Mouse (Mus musculus) MEL (cell line): ENCODE results near the gene Tuft1. TPM values are rescaled to one million over a fixed set of nuclear protein-coding genes. Genes with fewer than 3 reads are reported as not detected.

ENCODE experiments used
- DNase-seq: peaks from one replicate; pipeline ENCODE4 v3.0.0; 2011; ENCODE audit warnings: low read depth, low spot score
- H3K27ac ChIP-seq: 2 replicates; pipeline ENCODE4 v1.5.1; 2012; ENCODE audit warnings: low read depth, mild to moderate bottlenecking, control low read depth, low read length, moderate library complexity; ENCODE audit not compliant: control insufficient read depth
- H3K27me3 ChIP-seq, 2 experiments: fragments of 150-350 bp in 1 of 2; sonication (generic) in 1 of 2; 2 replicates each; pipeline ENCODE4 v1.6.1; 2012; ENCODE audit warnings: low read length in 2 of 2, mild to moderate bottlenecking in 2 of 2, improper control_type of control experiment in 1 of 2, moderate library complexity in 1 of 2; ENCODE audit not compliant: insufficient read depth in 2 of 2, control insufficient read depth in 1 of 2
- H3K36me3 ChIP-seq, 2 experiments: 2 replicates each; pipeline ENCODE4 v1.6.1; 2012 to 2014; ENCODE audit warnings: low read length in 2 of 2, improper control_type of control experiment in 1 of 2, inconsistent platforms in 1 of 2, mild to moderate bottlenecking in 1 of 2; ENCODE audit not compliant: insufficient read depth in 2 of 2, control insufficient read depth in 1 of 2
- H3K4me1 ChIP-seq, 2 experiments: fragments of 150-350 bp in 1 of 2; sonication (generic) in 1 of 2; 2 replicates each; pipeline ENCODE4 v1.6.1; 2012; ENCODE audit warnings: low read length in 2 of 2, improper control_type of control experiment in 1 of 2, mild to moderate bottlenecking in 1 of 2; ENCODE audit not compliant: insufficient read depth in 2 of 2, control insufficient read depth in 1 of 2
- H3K4me3 ChIP-seq, 2 experiments: fragments of 150-350 bp in 1 of 2; sonication (generic) in 1 of 2; 2 replicates each; pipeline ENCODE4 v1.5.1; 2012; ENCODE audit warnings: low read depth in 2 of 2, low read length in 2 of 2, mild to moderate bottlenecking in 2 of 2, moderate library complexity in 2 of 2, control low read depth in 1 of 2, improper control_type of control experiment in 1 of 2; ENCODE audit not compliant: control insufficient read depth in 1 of 2, insufficient read depth in 1 of 2
- H3K79me2 ChIP-seq: 2 replicates; pipeline ENCODE4 v1.6.1; 2012; ENCODE audit warnings: mild to moderate bottlenecking, low read length, moderate library complexity; ENCODE audit not compliant: control insufficient read depth, poor library complexity, insufficient read depth
- H3K9ac ChIP-seq: 2 replicates; pipeline ENCODE4 v1.6.1; 2012; ENCODE audit warnings: low read depth, mild to moderate bottlenecking, control low read depth, low read length, moderate library complexity; ENCODE audit not compliant: control insufficient read depth, poor library complexity, severe bottlenecking
- H3K9me3 ChIP-seq: fragments of 150-350 bp; sonication (generic); replicated peaks from 2 replicates; pipeline ENCODE4 v1.6.1; 2012; ENCODE audit warnings: mild to moderate bottlenecking, low read length, improper control_type of control experiment, moderate library complexity; ENCODE audit not compliant: insufficient read depth
- BHLHE40 ChIP-seq: IDR thresholded peaks from 2 replicates; pipeline ENCODE4 v1.6.1; 2012; ENCODE audit warnings: low read depth, mild to moderate bottlenecking, inconsistent platforms, low read length, improper control_type of control experiment, borderline replicate concordance
- CHD1 ChIP-seq: IDR thresholded peaks from 2 replicates; pipeline ENCODE4 v1.6.1; 2012; ENCODE audit warnings: low read depth, mild to moderate bottlenecking, inconsistent platforms, low read length, improper control_type of control experiment
- CHD2 ChIP-seq: IDR thresholded peaks from 2 replicates; pipeline ENCODE4 v1.6.1; 2011; ENCODE audit warnings: low read length, improper control_type of control experiment
- CTCF ChIP-seq, 3 experiments: IDR thresholded peaks in 2 of 3; conservative IDR thresholded peaks in 1 of 3; 2 replicates each; pipeline ENCODE4 v1.5.1; 2011 to 2012; ENCODE audit warnings: low read length in 3 of 3, low read depth in 2 of 3, mild to moderate bottlenecking in 2 of 3, improper control_type of control experiment in 1 of 3, inconsistent platforms in 1 of 3, mixed read lengths in 1 of 3, moderate library complexity in 1 of 3; ENCODE audit not compliant: control insufficient read depth in 1 of 3, insufficient read depth in 1 of 3, poor library complexity in 1 of 3, severe bottlenecking in 1 of 3
- E2F4 ChIP-seq: IDR thresholded peaks from 2 replicates; pipeline ENCODE4 v1.6.1; 2011; ENCODE audit warnings: low read depth, low read length, improper control_type of control experiment, borderline replicate concordance
- ELF1 ChIP-seq: IDR thresholded peaks from 2 replicates; pipeline ENCODE4 v1.6.1; 2014; ENCODE audit warnings: low read depth, mild to moderate bottlenecking, inconsistent platforms, low read length, improper control_type of control experiment, moderate library complexity
- ETS1 ChIP-seq: IDR thresholded peaks from 2 replicates; pipeline ENCODE4 v1.6.1; 2012; ENCODE audit warnings: low read depth, mild to moderate bottlenecking, inconsistent platforms, low read length, improper control_type of control experiment, moderate library complexity
- GABPA ChIP-seq: IDR thresholded peaks from 2 replicates; pipeline ENCODE4 v1.6.1; 2012; ENCODE audit warnings: low read depth, mild to moderate bottlenecking, inconsistent platforms, low read length, improper control_type of control experiment, moderate library complexity
- GATA1 ChIP-seq: IDR thresholded peaks from 2 replicates; pipeline ENCODE4 v1.6.1; 2011; ENCODE audit warnings: low read depth, low read length, improper control_type of control experiment
- HCFC1 ChIP-seq: IDR thresholded peaks from 2 replicates; pipeline ENCODE4 v1.6.1; 2012; ENCODE audit warnings: low read depth, mild to moderate bottlenecking, inconsistent platforms, low read length, improper control_type of control experiment, moderate library complexity
- JUND ChIP-seq: IDR thresholded peaks from 2 replicates; pipeline ENCODE4 v1.6.1; 2011; ENCODE audit warnings: low read depth, mild to moderate bottlenecking, improper control_type of control experiment, low read length
- KAT2A ChIP-seq: conservative IDR thresholded peaks from 2 replicates; pipeline ENCODE4 v1.6.1; 2012; ENCODE audit warnings: low read depth, low read length, improper control_type of control experiment, inconsistent platforms
- MAX ChIP-seq: IDR thresholded peaks from 2 replicates; pipeline ENCODE4 v1.6.1; 2011; ENCODE audit warnings: low read length, improper control_type of control experiment
- MAZ ChIP-seq: IDR thresholded peaks from 2 replicates; pipeline ENCODE4 v1.6.1; 2012; ENCODE audit warnings: low read depth, mild to moderate bottlenecking, inconsistent platforms, low read length, improper control_type of control experiment
- MEF2A ChIP-seq: IDR thresholded peaks from 2 replicates; pipeline ENCODE4 v1.6.1; 2014; ENCODE audit warnings: low read depth, mild to moderate bottlenecking, inconsistent platforms, low read length, improper control_type of control experiment; ENCODE audit not compliant: poor library complexity, insufficient replicate concordance, severe bottlenecking; ENCODE audit errors: extremely low read depth
- MYB ChIP-seq: IDR thresholded peaks from 2 replicates; pipeline ENCODE4 v1.6.1; 2011; ENCODE audit warnings: mild to moderate bottlenecking, low read depth, low read length, improper control_type of control experiment
- MYC ChIP-seq: IDR thresholded peaks from 2 replicates; pipeline ENCODE4 v1.6.1; 2011; ENCODE audit warnings: low read depth, mild to moderate bottlenecking, low read length, improper control_type of control experiment, moderate library complexity
- POLR2AphosphoS2 ChIP-seq: IDR thresholded peaks from 2 replicates; pipeline ENCODE4 v1.6.1; 2011; ENCODE audit warnings: low read length, improper control_type of control experiment
- POLR2AphosphoS5 ChIP-seq: IDR thresholded peaks from 2 replicates; pipeline ENCODE4 v1.6.1; 2012; ENCODE audit warnings: low read depth, borderline replicate concordance, mild to moderate bottlenecking, inconsistent platforms, low read length, moderate library complexity, mixed read lengths
- RAD21 ChIP-seq: IDR thresholded peaks from 2 replicates; pipeline ENCODE4 v1.6.1; 2011; ENCODE audit warnings: mild to moderate bottlenecking, low read depth, low read length, improper control_type of control experiment
- RCOR1 ChIP-seq: IDR thresholded peaks from 2 replicates; pipeline ENCODE4 v1.6.1; 2012; ENCODE audit warnings: low read depth, mild to moderate bottlenecking, inconsistent platforms, low read length, improper control_type of control experiment
- SIN3A ChIP-seq: IDR thresholded peaks from 2 replicates; pipeline ENCODE4 v1.6.1; 2012; ENCODE audit warnings: low read length, improper control_type of control experiment, inconsistent platforms
- SMC3 ChIP-seq: IDR thresholded peaks from 2 replicates; pipeline ENCODE4 v1.6.1; 2011; ENCODE audit warnings: low read depth, low read length, improper control_type of control experiment
- TAL1 ChIP-seq: IDR thresholded peaks from 2 replicates; pipeline ENCODE4 v1.6.1; 2012; ENCODE audit warnings: mild to moderate bottlenecking, inconsistent platforms, low read length, moderate library complexity, mixed read lengths
- TBP ChIP-seq: IDR thresholded peaks from 2 replicates; pipeline ENCODE4 v1.8.0; 2011; ENCODE audit warnings: low read depth, low read length, improper control_type of control experiment
- TCF12 ChIP-seq: IDR thresholded peaks from 2 replicates; pipeline ENCODE4 v1.6.1; 2014; ENCODE audit warnings: low read depth, mild to moderate bottlenecking, inconsistent platforms, low read length, improper control_type of control experiment, moderate library complexity
- UBTF ChIP-seq: IDR thresholded peaks from 2 replicates; pipeline ENCODE4 v1.6.1; 2012; ENCODE audit warnings: low read depth, mild to moderate bottlenecking, inconsistent platforms, low read length, improper control_type of control experiment, moderate library complexity, borderline replicate concordance; ENCODE audit not compliant: insufficient read depth
- USF2 ChIP-seq, 2 experiments: IDR thresholded peaks; 2 replicates each; pipeline ENCODE4 v1.6.1; 2011 to 2012; ENCODE audit warnings: improper control_type of control experiment in 2 of 2, low read length in 2 of 2, borderline replicate concordance in 1 of 2, inconsistent platforms in 1 of 2, low read depth in 1 of 2, mild to moderate bottlenecking in 1 of 2; ENCODE audit not compliant: insufficient read depth in 1 of 2
- ZC3H11A ChIP-seq: IDR thresholded peaks from 2 replicates; pipeline ENCODE4 v1.6.1; 2012; ENCODE audit warnings: low read depth, mild to moderate bottlenecking, inconsistent platforms, low read length, improper control_type of control experiment
- ZKSCAN1 ChIP-seq: IDR thresholded peaks from 2 replicates; pipeline ENCODE4 v1.6.1; 2012; ENCODE audit warnings: low read depth, mild to moderate bottlenecking, inconsistent platforms, low read length, improper control_type of control experiment, moderate library complexity
- ZMIZ1 ChIP-seq: IDR thresholded peaks from 2 replicates; pipeline ENCODE4 v1.6.1; 2012; ENCODE audit warnings: low read depth, mild to moderate bottlenecking, inconsistent platforms, low read length, improper control_type of control experiment, moderate library complexity
- ZNF384 ChIP-seq: IDR thresholded peaks from 2 replicates; pipeline ENCODE4 v1.6.1; 2012; ENCODE audit warnings: low read depth, mild to moderate bottlenecking, inconsistent platforms, low read length, improper control_type of control experiment
- polyA plus RNA-seq, 2 experiments: library from polyadenylated mRNA; stranded (reverse) in 1 of 2; unstranded in 1 of 2; fragments of >175 nt in 1 of 2; fragments of >200 nt in 1 of 2; gene quantifications; 2 replicates each; pipeline versions ENCODE4 v1.2.1 to v1.2.4; 2012; ENCODE audit warnings: low replicate concordance in 2 of 2, low read depth in 1 of 2; ENCODE audit not compliant: insufficient read length in 2 of 2, insufficient read depth in 1 of 2, missing spikeins in 1 of 2
- total RNA-seq: library from RNA; depleted of rRNA; stranded (reverse); fragments of 300-350 nt; gene quantifications from 2 replicates; pipeline ENCODE4 v1.2.3, GENCODE M21; 2012

The Tuft1 gene
- total and polyA plus RNA-seq, 3 experiments, result 6.6 to 13.5 TPM; not detected in 1

DNA sequence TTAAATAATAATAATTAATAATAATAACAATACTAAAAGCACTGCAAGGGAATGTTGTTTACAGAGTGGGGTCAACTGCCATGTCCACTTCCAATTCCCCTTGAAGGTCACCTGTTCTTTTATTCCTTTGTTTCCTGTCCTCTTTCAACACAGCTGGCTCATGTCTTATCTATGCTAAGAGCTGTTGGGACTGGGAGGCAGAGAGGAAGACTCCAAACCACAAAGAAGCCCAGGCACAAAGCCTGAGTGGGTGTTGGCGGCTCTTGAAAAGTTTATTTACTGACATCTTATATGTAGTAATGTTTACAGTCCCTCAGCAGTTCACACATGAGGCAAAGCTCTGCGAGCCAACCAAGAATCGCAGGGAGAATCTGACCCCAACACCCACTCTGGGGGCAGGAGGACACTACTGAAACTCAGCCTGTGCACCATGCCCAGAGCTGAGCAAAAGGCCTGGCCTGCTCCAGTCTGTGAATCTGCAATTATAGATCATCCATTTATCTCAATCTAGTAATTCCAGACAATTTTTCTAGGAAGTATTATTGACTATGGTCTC is 61.4 kb downstream of the Tuft1 start (continued):
- peak; percentile 66 for TF ChIP-seq SIN3A
- no peak for TF ChIP-seq ZC3H11A
- TF ChIP-seq CTCF (IDR thresholded peaks at IDR 0.05 in 2 of 3, conservative IDR thresholded peaks at IDR 0.05 in 1 of 3; ENCODE audit: control insufficient read depth in 1 of 3, insufficient read depth in 1 of 3, low read depth in 2 of 3, low read length in 3 of 3, poor library complexity in 1 of 3, severe bottlenecking in 1 of 3), result no peak
- peak; percentile 35; the same call in 1 of the 2 replicates for TF ChIP-seq RCOR1
- no peak; the same call in 1 of the 2 replicates for TF ChIP-seq CHD2
- TF ChIP-seq MAZ, result no peak
- TF ChIP-seq SMC3, result no peak
- TF ChIP-seq ETS1, result peak; percentile 95
- TF ChIP-seq ZMIZ1, result no peak
- TF ChIP-seq MAX, result peak; percentile 41; the same call in 1 of the 2 replicates

DNA sequence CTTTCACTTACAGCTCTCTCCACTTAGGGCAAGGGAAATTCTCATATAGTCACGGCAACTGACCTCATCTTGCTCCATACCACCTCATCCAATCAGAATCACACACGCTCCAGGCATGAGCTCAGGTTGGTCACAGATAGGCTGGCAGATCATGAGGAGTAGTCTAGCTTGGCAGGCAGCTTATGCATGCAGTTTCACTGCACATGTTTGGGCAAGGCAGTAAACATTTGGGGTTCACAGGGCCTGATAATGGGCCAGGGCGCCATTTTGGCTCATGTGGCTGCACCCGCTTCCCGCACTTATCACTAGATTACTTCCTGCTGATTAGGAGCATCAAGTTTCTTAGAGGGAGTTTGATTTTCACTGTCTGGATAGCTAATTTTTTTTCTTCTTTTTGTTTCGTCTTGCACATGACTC is 62.8 kb downstream of the Tuft1 start:
- DNase-seq, result peak; percentile 93
- no peaks in the 10 kb centered on the region for H3K27me3 ChIP-seq
- H3K4me1 ChIP-seq, result peaks cover 19 to 26% of the 10 kb centered on the region in 2 experiments
- peak overlapping the region in 1 of 2 experiments; percentile 2; a peak in 1 of 4 replicates for H3K4me3 ChIP-seq
- H3K9me3 ChIP-seq, result no peaks in the 10 kb centered on the region
- H3K27ac ChIP-seq, result peak overlapping the region; percentile 40
- no peaks in the 10 kb centered on the region for H3K79me2 ChIP-seq
- no peak overlapping the region for H3K9ac ChIP-seq
- peaks cover 0 to 22% of the 10 kb centered on the region in 2 experiments; a peak in 2 of 4 replicates for H3K36me3 ChIP-seq
- TF ChIP-seq GABPA (no peak), RAD21 (no peak), RCOR1 (peak; percentile 84), MAX (peak; percentile 91), CHD2 (peak; percentile 80), JUND (0 out of 2 replicates have a peak, but pooled peaks have one; percentile 55), TAL1 (no peak), MYC (peak; percentile 90), HCFC1 (0 out of 2 replicates have a peak, but pooled peaks have one; percentile 15), ETS1 (peak; percentile 73), POLR2AphosphoS5 (no peak), UBTF (no peak), MEF2A (no peak), SMC3 (no peak), CTCF (IDR thresholded peaks at IDR 0.05 in 2 of 3, conservative IDR thresholded peaks at IDR 0.05 in 1 of 3; ENCODE audit: control insufficient read depth in 1 of 3, insufficient read depth in 1 of 3, low read depth in 2 of 3, low read length in 3 of 3, poor library complexity in 1 of 3, severe bottlenecking in 1 of 3) (no peak), TCF12 (peak; percentile 52), GATA1 (peak; percentile 87), POLR2AphosphoS2 (no peak), ZNF384 (peak; percentile 71), CHD1 (no peak), MAZ (no peak), KAT2A (no peak), ZMIZ1 (no peak), E2F4 (0 out of 2 replicates have a peak, but pooled peaks have one; percentile 25), ELF1 (no peak), MYB (no peak), TBP (peak; percentile 55; the same call in 1 of the 2 replicates), ZKSCAN1 (no peak), USF2 (IDR thresholded peaks at IDR 0.05; ENCODE audit: borderline replicate concordance in 1 of 2, insufficient read depth in 1 of 2, low read depth in 1 of 2, low read length in 2 of 2) (no peak), BHLHE40 (peak; percentile 80)
